Mouse (Mus musculus) cerebellum, adult 2 months (tissue): ENCODE results near the gene Cldn15.

ENCODE experiments used
- CTCF ChIP-seq: fragments of 200-500 bp; IDR thresholded peaks from 2 replicates; pipeline ENCODE4 v1.5.1; 2011; ENCODE audit warnings: low read depth, mild to moderate bottlenecking, control low read depth, low read length, moderate library complexity, borderline replicate concordance; ENCODE audit not compliant: insufficient read depth
- POLR2A ChIP-seq: fragments of 200-500 bp; IDR thresholded peaks from 2 replicates; pipeline ENCODE4 v1.6.1; 2011; ENCODE audit warnings: low read length, control low read depth, borderline replicate concordance; ENCODE audit not compliant: insufficient read depth

- peak; percentile 87 for TF ChIP-seq CTCF
- no peak for TF ChIP-seq POLR2A
These were observed 37.3 kb upstream of the Cldn15 start for GRCm38 (mm10) chr5:136929073-136929472.
